Mouse (Mus musculus) hindbrain, postnatal 0 days (tissue): ENCODE results near the gene Hoxb3. TPM values are rescaled to one million over a fixed set of nuclear protein-coding genes. Genes with fewer than 3 reads are reported as not detected.

Source experiments
- ATAC-seq: fragments of 200-750 bp; cut with Nextera tagmentation; 2 replicates; pipeline ENCODE4 v1.8.0; 2017; ENCODE audit warnings: mild to moderate bottlenecking, moderate TSS enrichment, moderate library complexity
- DNase-seq: peaks from one replicate; pipeline ENCODE4 v3.0.0-alpha.2; 2015; ENCODE audit warnings: low spot score
- H3K27ac ChIP-seq: fragments of 300-500 bp; sonication (generic); 2 replicates; pipeline ENCODE4 v1.5.1; 2014; ENCODE audit warnings: mild to moderate bottlenecking
- H3K27me3 ChIP-seq: fragments of 300-500 bp; sonication (generic); 2 replicates; pipeline ENCODE4 v1.6.1; 2014; ENCODE audit warnings: low read length, mixed read lengths; ENCODE audit not compliant: insufficient read depth
- H3K36me3 ChIP-seq: fragments of 300-500 bp; sonication (generic); 2 replicates; pipeline ENCODE4 v1.6.1; 2014; ENCODE audit warnings: low read length, mixed read lengths; ENCODE audit not compliant: insufficient read depth
- H3K4me1 ChIP-seq: fragments of 300-500 bp; sonication (generic); 2 replicates; pipeline ENCODE4 v1.6.1; 2014; ENCODE audit warnings: antibody characterized with exemption, low read length, mixed read lengths; ENCODE audit not compliant: insufficient read depth
- H3K4me2 ChIP-seq: fragments of 300-500 bp; sonication (generic); 2 replicates; pipeline ENCODE4 v1.6.1; 2014; ENCODE audit warnings: low read depth, mild to moderate bottlenecking, low read length, moderate library complexity, mixed read lengths
- H3K4me3 ChIP-seq: fragments of 300-500 bp; sonication (generic); 2 replicates; pipeline ENCODE4 v1.5.1; 2014; ENCODE audit warnings: low read length
- H3K9ac ChIP-seq: fragments of 300-500 bp; sonication (generic); replicated peaks from 2 replicates; pipeline ENCODE4 v1.6.1; 2014; ENCODE audit warnings: mild to moderate bottlenecking, low read length, moderate library complexity, mixed read lengths
- H3K9me3 ChIP-seq: fragments of 300-500 bp; sonication (generic); 2 replicates; pipeline ENCODE4 v1.6.1; 2016; ENCODE audit warnings: low read length, mixed read lengths
- CTCF ChIP-seq: IDR thresholded peaks from 2 replicates; pipeline ENCODE4 v1.5.1; 2016; ENCODE audit warnings: antibody characterized with exemption, control low read depth, low read depth
- WGBS: fragments of 180-500 bp; shearing (Covaris S2); extraction: QIAGEN DNeasy Blood & Tissue Kit; methylation state at CpG from one replicate; pipeline ENCODE4 v1.1.7; 2014; 5-methylcytosine and 5-hydroxymethylcytosine counted together
- polyA plus RNA-seq: library from polyadenylated mRNA; unstranded; fragments of >200 nt; fragmentation: Nextera tagmentation; extraction: Ambion mirVana; gene quantifications from 2 replicates; pipeline ENCODE4 v1.2.1, GENCODE M21; 2015
- total RNA-seq: library from RNA; depleted of rRNA; stranded (reverse); fragments of >200 nt; gene quantifications from 2 replicates; pipeline ENCODE4 v1.2.3, GENCODE M21; 2014; rRNA removed

The Hoxb3 gene
- total RNA-seq (42.1 and 42.2 TPM in 2 replicates), polyA plus RNA-seq (6.6 and 8.1 TPM in 2 replicates)

- peak within 1 kb of the TSS; percentile 17 for H3K4me3 ChIP-seq
- no peak for TF ChIP-seq CTCF
- H3K4me1 ChIP-seq, result no peaks in the 10 kb centered on the region
- H3K4me2 ChIP-seq, result peak within 1 kb of the TSS; percentile 56
- H3K9me3 ChIP-seq, result no peaks in the 10 kb centered on the region
- WGBS, result 13% methylated on average over 10 of the region's 10 CpGs
- peak within 1 kb of the TSS; percentile 37; the same call in 1 of the 2 replicates for H3K9ac ChIP-seq
- ATAC-seq, result no peak
- H3K27ac ChIP-seq, result peak within 1 kb of the TSS; percentile 85
- H3K27me3 ChIP-seq, result peaks cover 80% of the 10 kb centered on the region
- no peak for DNase-seq
- H3K36me3 ChIP-seq, result no peaks in the 10 kb centered on the region
Observed at GRCm38 (mm10) chr11:96323154-96323553, at the start of gene Hoxb3. TSS of gene Hoxb3 (plus strand) at chr11:96323326.

- WGBS, result 8% methylated on average over 10 of the region's 10 CpGs
- Histone ChIP-seq H3K9me3 (no peaks in the 10 kb centered on the region), H3K27me3 (peaks cover 83% of the 10 kb centered on the region), H3K36me3 (no peaks in the 10 kb centered on the region), H3K4me3 (no peak overlapping the region), H3K4me2 (no peak overlapping the region), H3K9ac (no peak overlapping the region), H3K27ac (no peak overlapping the region), H3K4me1 (no peaks in the 10 kb centered on the region)
- DNase-seq (no peak), ATAC-seq (no peak)
- TF ChIP-seq CTCF, result no peak
Observed at GRCm38 (mm10) chr11:96274428-96274827, 48.7 kb upstream of the Hoxb3 start.

GRCm38 (mm10) chr11:96275896-96276295 lies 47.2 kb upstream of the Hoxb3 start:
- H3K27ac ChIP-seq, result no peak overlapping the region
- no peaks in the 10 kb centered on the region for H3K9me3 ChIP-seq
- TF ChIP-seq CTCF, result no peak
- H3K36me3 ChIP-seq, result no peaks in the 10 kb centered on the region
- no peak for DNase-seq
- ATAC-seq, result no peak
- no peak overlapping the region for H3K9ac ChIP-seq
- WGBS, result 5% methylated on average over 4 of the region's 4 CpGs
- H3K4me3 ChIP-seq, result no peak overlapping the region
- no peaks in the 10 kb centered on the region for H3K4me1 ChIP-seq
- peaks cover 84% of the 10 kb centered on the region for H3K27me3 ChIP-seq
- H3K4me2 ChIP-seq, result no peak overlapping the region

- Histone ChIP-seq H3K4me3 (no peak overlapping the region), H3K27ac (no peak overlapping the region), H3K27me3 (peaks cover 81% of the 10 kb centered on the region), H3K9me3 (no peaks in the 10 kb centered on the region), H3K36me3 (no peaks in the 10 kb centered on the region), H3K9ac (no peak overlapping the region), H3K4me1 (no peaks in the 10 kb centered on the region), H3K4me2 (no peak overlapping the region)
- 3% methylated on average over 35 of the region's 35 CpGs for WGBS
- DNase-seq, result peak; percentile 1
- ATAC-seq, result no peak
- TF ChIP-seq CTCF, result no peak
Observed at GRCm38 (mm10) chr11:96277151-96278044, 45.7 kb upstream of the Hoxb3 start.

- Histone ChIP-seq H3K4me2 (no peak overlapping the region), H3K9ac (no peak overlapping the region), H3K4me3 (no peak overlapping the region), H3K4me1 (no peaks in the 10 kb centered on the region), H3K27me3 (peaks cover 81% of the 10 kb centered on the region), H3K9me3 (no peaks in the 10 kb centered on the region), H3K27ac (no peak overlapping the region), H3K36me3 (no peaks in the 10 kb centered on the region)
- no peak for TF ChIP-seq CTCF
- DNase-seq (no peak), ATAC-seq (no peak)
- WGBS, result 21% methylated on average over 14 of the region's 14 CpGs
Observed at GRCm38 (mm10) chr11:96278324-96278723, 44.8 kb upstream of the Hoxb3 start.

GRCm38 (mm10) chr11:96278773-96279172 lies 44.4 kb upstream of the Hoxb3 start:
- H3K9me3 ChIP-seq, result no peaks in the 10 kb centered on the region
- no peak overlapping the region for H3K9ac ChIP-seq
- H3K36me3 ChIP-seq, result no peaks in the 10 kb centered on the region
- H3K4me2 ChIP-seq, result no peak overlapping the region
- under 1% methylated on average over 9 of the region's 9 CpGs for WGBS
- no peak overlapping the region for H3K27ac ChIP-seq
- TF ChIP-seq CTCF, result peak; percentile 85
- no peaks in the 10 kb centered on the region for H3K4me1 ChIP-seq
- peaks cover 81% of the 10 kb centered on the region for H3K27me3 ChIP-seq
- H3K4me3 ChIP-seq, result no peak overlapping the region
- ATAC-seq, result no peak
- DNase-seq, result peak; percentile 92
